Comparison of ENCODE assay signal across 28 mouse cellular contexts in genomic region chr11:18528568-18528967, GRCm38 (mm10).
A peak's percentile ranks its signal among the peaks of the same experiment; 100 is the strongest.
DNase-seq lines count a peak whose midpoint lies in the region; ATAC-seq and TF ChIP-seq lines count a peak whose summit lies in the region.
"Had no signal": no experiment of that assay in that cellular context is flagged by ENCODE, and none has a peak within 500 bp of the region (broad histone marks: within the 10 kb centered on the region; RNA-seq: fewer than 3 reads in every experiment).

No protein-coding gene starts in this region.

- peak; percentile 16 for DNase-seq in lung, postnatal 36 days
- DNase-seq in lung, postnatal 14 days, result no peak
- DNase-seq in ZHBTc4 (ENCODE audit: low read depth, low spot score), result peak; percentile 2
- DNase-seq in embryo, embryonic 10.5 days (ENCODE audit: low spot score), result peak; percentile 23
- DNase-seq in adrenal gland, postnatal 4 days (ENCODE audit: low spot score in 2 of 2), result no peak
- no peak for DNase-seq in spleen, postnatal 4 days (ENCODE audit: low spot score in 2 of 2)
- DNase-seq: adrenal gland, adult 8-10 months; B cell, adult 2 months; cerebellum, adult 8-10 months; cerebellum, postnatal 25 days; heart, adult 2 months; heart, postnatal 10 days; kidney, adult 8-10 months; kidney, postnatal 10 days; layer of hippocampus, adult 9-11 months; liver, embryonic 13.5 days; midbrain, embryonic 14.5 days; right cerebral cortex, postnatal 25 days had no signal

- H3K4me3 ChIP-seq in intestine, postnatal 0 days (ENCODE audit: low read depth, low read length), result no peak overlapping the region
- H3K4me3 ChIP-seq: erythroblast, embryonic 14.5 days; heart, adult 2 months; heart, embryonic 13.5 days; hindbrain, embryonic 10.5 days; limb, embryonic 10.5 days; limb, embryonic 15.5 days; liver, embryonic 13.5 days had no signal

- WGBS in intestine, postnatal 0 days, result 24% methylated on average over 4 of the region's 4 CpGs

- no peak overlapping the region for H3K4me2 ChIP-seq in intestine, postnatal 0 days (replicated peaks; ENCODE audit: low read depth)
- H3K4me2 ChIP-seq: heart, embryonic 13.5 days; limb, embryonic 15.5 days; liver, embryonic 13.5 days had no signal

- no peaks in the 10 kb centered on the region for H3K9me3 ChIP-seq in intestine, postnatal 0 days (ENCODE audit: control insufficient read depth)
- H3K9me3 ChIP-seq: heart, embryonic 13.5 days; hindbrain, embryonic 10.5 days; limb, embryonic 10.5 days; limb, embryonic 15.5 days; liver, embryonic 13.5 days had no signal

- H3K27me3 ChIP-seq in intestine, postnatal 0 days (replicated peaks; ENCODE audit: control insufficient read depth, insufficient read depth, low read length), result no peaks in the 10 kb centered on the region
- H3K27me3 ChIP-seq: heart, embryonic 13.5 days; limb, embryonic 15.5 days; liver, embryonic 13.5 days had no signal

- no peak overlapping the region for H3K27ac ChIP-seq in intestine, postnatal 0 days (ENCODE audit: low read depth, low read length)
- H3K27ac ChIP-seq: heart, adult 2 months; heart, embryonic 13.5 days; hindbrain, embryonic 10.5 days; limb, embryonic 10.5 days; limb, embryonic 15.5 days; liver, embryonic 13.5 days; macrophage had no signal

- no peaks in the 10 kb centered on the region for H3K36me3 ChIP-seq in intestine, postnatal 0 days (ENCODE audit: control insufficient read depth, insufficient read depth)
- H3K36me3 ChIP-seq: heart, embryonic 13.5 days; hindbrain, embryonic 10.5 days; limb, embryonic 10.5 days; limb, embryonic 15.5 days; liver, embryonic 13.5 days had no signal

- no peaks in the 10 kb centered on the region for H3K4me1 ChIP-seq in intestine, postnatal 0 days (replicated peaks; ENCODE audit: control insufficient read depth, insufficient read depth, low read length)
- H3K4me1 ChIP-seq: heart, embryonic 13.5 days; hindbrain, embryonic 10.5 days; limb, embryonic 15.5 days; liver, embryonic 13.5 days had no signal

- H3K9ac ChIP-seq in intestine, postnatal 0 days (ENCODE audit: low read depth, low read length), result no peak overlapping the region
- H3K9ac ChIP-seq: heart, embryonic 13.5 days; limb, embryonic 15.5 days; liver, embryonic 13.5 days had no signal

- TF ChIP-seq CTCF in intestine, postnatal 0 days (IDR thresholded peaks at IDR 0.05; ENCODE audit: low read depth), result no peak

- peak; percentile 68 for ATAC-seq in intestine, postnatal 0 days
- ATAC-seq in megakaryocyte progenitor cell, adult 5-6 weeks (replicated peaks; ENCODE audit: poor library complexity), result no peak
- ATAC-seq: forebrain, embryonic 16.5 days; hindbrain, embryonic 16.5 days had no signal

Comparison
In these comparisons a context has a peak if more than half of its experiments do, and no peak if none do; other contexts are left out.
1. DNase-seq: peak in lung, postnatal 36 days (single experiment), ZHBTc4 (single experiment) and embryo, embryonic 10.5 days (single experiment); none in lung, postnatal 14 days (single experiment), adrenal gland, postnatal 4 days (0 of 2) and spleen, postnatal 4 days (0 of 2).